Mouse (Mus musculus): ENCODE results near the gene Krtcap3. TPM values are rescaled to one million over a fixed set of nuclear protein-coding genes. Genes with fewer than 3 reads are reported as not detected.

Gene Krtcap3
- polyA plus RNA-seq, 2 experiments from 2014 or later: 28.0 to 30.7 TPM

DNA sequence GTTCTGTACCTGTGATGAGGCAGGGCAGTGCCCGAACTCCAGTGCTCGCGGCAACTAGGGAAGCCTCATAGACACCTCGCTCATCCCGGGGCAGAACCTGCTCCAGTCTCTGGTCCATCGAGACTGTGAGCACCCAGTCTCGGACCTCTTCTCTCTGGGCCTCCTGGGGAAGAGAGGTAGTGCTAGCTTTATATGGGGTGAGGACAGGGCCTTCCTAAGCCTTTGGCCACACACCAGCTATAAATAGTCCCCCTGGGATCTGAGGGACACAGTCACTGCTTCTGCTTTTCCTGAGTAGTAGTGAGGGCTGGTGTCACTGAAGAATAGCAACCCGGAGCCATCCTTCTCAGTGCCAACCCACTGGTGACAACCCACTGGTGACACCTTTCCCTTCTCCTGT lies 2.3 kb downstream of the Krtcap3 start:
- ATAC-seq: no peak

DNA sequence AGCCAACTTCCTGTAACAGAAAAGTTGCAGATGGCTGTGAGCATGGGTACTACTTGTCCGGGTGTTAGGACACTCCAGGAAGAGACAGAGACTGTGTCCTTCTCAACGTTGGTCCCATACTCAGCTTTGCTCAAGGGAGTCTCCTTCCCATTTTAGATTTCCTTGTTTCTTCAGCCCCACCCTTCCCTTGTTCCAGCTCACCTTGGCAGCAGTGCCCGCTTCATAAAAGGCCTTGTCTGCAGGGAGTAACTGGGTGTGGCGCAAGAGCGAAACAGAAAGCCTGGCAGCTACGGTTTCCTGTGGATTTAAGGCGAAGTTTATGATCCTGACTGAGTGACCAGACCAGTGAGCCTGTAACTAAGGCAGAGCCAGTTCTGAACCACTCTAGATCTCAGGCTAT lies 3.0 kb downstream of the Krtcap3 start:
- ATAC-seq: no peak

DNA sequence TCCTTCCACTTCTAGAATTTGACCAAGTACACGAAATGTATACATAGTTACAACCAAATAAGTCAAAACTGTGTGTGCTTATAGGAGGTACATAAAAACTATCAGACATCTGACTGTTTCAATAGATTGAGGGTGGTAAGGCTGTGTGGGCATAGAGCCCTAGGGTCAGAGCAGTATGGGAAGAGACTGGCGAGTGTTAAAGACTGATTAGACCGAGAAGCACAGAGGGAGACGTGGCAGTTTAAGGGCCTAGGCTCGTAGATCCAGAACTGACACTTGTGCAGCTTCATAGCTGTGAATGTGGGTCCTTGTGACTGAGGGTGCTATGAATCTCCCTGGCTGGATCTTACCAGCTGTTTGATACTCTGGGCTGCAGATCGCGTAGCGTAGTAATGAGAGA lies 3.4 kb downstream of the Krtcap3 start:
- ATAC-seq: no peak

DNA sequence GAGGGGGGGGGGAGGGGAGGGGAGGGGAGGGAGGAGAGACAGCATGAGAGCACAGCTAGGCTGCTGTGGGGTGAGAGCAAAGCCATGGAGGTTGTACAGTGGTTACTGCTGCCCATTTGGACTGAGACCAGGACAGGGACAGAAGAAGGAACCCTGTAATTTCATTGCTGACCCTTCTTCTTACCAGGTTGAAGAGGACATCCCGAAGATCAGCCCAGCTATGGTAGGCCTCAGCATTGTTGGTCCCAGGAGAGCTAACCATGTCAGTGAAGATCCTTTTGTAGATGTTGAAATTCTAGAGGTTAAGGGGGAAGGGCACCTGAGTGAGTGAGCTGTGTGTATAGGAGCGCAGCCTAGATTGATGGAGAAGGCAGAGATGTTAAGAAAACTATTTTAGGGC lies 3.9 kb downstream of the Krtcap3 start:
- no peak for ATAC-seq

DNA sequence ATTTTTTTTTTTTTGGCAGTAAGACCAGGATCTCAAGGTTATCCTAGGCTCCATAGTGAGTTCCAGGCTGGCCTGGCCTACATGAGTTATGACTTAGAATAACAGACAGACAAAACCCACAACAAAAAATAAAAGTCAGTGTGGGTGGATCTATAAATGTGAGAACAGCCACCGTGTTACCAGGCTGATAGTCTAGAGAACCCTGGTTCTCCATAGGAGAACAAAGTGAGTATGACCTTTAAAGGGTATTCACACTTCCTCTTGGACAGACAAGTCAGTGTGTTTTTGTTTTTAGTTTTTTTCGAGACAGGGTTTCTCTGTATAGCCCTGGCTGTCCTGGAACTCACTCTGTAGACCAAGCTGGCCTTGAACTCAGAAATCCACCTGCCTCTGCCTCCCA lies 4.5 kb downstream of the Krtcap3 start:
- ATAC-seq: peak; percentile 46

DNA sequence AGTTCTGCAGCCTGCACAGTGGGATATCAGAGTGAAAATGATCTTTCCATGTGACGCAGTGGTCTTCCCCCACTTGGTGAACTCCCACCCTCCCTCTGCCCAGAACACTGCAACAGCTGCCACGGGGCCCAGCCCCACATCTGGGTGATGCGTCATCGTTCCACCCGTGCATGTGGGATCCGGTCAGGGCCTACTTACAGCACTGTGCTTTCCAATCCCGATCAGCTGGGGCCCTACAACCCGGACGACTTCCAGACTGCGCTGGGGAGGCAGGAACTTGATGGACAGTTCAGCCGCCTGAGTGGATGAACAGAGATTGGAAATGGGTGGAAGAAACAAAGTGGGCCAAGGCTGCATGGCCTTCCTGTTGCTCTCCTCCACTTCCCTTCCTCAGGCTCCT lies 6.1 kb downstream of the Krtcap3 start:
- ATAC-seq: no peak

DNA sequence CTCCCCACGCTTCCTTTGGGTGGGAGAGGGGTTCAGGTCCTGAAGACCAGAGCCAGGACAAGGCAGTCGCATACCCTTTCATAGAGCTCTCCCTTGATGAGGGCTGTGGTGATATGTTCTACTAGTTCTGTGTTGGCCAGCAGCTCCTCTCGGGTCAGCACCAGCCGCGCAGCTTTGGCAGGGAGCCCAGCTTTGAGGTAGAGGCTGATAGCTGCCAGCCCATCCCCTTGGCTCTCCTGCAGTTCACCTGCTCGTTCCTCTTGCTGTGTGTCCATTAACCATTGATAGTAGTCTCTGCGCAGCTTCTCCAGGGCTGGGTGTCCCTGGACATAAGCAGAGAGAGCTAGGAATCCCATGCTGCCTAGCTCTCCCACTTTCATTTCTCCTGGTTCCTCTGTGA lies 14.6 kb downstream of the Krtcap3 start:
- ATAC-seq: no peak

DNA sequence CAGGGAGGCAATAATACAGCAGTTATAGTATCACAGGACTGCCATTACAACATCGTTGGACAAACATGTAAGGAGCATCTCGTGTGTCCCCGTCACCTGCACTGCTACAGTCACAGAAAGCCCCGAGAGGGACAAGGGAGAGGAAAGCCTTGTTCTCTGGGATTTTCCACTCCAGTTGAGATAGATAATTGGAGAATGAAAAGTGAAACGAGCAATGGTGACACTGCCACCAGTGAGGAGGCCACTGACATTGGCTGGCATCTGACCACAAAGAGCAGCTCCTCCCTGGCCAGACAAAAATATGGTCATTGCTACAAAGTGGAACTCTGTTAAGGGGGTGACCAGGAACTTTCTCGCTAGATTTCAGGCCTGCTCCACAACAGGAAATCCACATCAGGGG lies 16.2 kb downstream of the Krtcap3 start:
- ATAC-seq: no peak

DNA sequence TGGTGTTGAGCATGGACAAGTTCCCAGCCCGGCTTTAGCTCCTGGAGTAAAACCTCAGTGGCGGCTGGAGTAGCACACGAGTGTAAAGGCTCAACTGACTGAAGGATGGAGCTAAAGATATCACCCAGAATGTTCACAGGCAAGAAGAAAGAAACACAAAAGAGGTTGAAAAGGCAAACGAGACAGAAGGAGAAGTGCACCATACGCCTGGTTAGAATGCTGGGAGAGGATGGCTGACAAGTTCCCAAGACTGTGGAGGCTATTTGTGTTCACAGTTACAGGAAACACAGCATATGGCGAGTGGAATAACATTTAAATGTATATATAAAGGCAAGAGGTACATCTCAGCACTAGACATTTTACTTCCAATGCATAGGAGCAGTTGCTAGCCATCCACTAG lies 21.5 kb downstream of the Krtcap3 start:
- no peak for ATAC-seq

DNA sequence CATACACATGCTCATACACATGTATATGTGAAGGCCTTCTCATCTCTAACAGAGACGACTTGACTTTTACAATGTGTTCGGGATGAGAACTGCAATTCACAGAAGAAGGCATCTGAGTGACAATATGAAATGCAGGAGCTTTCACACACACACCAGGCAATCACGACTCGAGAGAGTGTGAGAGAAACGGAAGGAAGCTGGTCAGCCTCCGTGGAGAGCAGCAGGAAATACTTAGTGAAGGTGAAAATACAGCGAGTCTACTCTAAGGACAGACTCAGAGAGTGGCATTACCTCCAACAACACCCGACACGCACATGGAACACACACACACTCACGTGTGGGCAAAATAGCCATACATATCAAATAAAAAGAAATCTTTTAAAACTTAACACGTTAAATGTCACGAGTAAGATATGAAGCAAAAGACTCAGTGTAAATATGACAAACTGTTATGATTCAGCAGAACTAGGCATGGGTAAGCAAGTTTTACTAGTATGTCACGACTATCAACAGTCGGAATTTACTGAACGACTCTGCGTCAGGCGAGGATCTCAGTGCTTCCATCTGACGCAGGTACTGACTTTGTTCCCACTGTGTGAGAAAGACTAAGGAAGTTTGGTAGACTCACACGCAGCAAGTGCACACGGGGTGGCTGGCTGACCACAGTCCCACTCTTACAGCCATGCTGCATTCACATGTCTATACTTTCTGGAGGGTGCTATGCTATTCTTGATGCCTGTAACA lies 27.9 kb downstream of the Krtcap3 start:
- ATAC-seq: peak; percentile 68

DNA sequence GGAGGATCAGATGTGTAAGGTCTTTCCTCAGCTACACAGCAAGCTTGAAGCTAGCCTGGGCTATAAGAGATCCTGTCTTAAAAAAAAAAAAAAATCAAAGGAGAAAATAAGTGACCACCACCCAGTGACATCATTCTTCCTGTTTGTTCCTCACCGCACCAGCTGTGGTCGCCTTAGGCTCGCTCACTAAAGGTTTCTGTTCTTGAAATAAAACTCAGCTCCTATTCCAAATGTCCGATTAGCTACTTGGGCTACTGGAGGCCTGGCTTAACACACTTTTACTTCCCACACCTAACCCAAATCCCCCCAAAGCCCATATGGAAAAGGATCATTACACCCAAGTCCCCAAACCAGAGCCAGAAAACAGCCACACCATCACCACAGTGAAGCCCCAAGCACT lies 36.7 kb downstream of the Krtcap3 start:
- ATAC-seq: no peak

DNA sequence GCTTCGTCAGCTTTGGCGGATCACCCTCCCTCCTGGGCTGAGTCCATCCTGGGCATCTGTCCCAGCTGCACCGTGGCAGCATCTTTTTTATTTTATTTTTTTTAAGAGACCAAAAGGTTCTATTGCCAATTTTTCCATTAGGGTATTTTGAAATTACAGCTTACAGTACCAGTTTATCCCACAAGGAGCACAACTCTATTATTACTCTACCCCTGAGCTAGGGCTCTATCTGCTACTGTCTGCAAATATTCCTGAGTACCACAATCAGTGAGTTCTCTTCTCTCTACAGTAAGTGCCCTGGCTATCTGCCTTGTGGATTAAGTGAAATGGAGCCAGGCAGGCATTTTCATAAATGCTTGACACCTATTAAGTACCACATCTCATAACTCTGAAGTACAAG lies 37.2 kb downstream of the Krtcap3 start:
- no peak for ATAC-seq

DNA sequence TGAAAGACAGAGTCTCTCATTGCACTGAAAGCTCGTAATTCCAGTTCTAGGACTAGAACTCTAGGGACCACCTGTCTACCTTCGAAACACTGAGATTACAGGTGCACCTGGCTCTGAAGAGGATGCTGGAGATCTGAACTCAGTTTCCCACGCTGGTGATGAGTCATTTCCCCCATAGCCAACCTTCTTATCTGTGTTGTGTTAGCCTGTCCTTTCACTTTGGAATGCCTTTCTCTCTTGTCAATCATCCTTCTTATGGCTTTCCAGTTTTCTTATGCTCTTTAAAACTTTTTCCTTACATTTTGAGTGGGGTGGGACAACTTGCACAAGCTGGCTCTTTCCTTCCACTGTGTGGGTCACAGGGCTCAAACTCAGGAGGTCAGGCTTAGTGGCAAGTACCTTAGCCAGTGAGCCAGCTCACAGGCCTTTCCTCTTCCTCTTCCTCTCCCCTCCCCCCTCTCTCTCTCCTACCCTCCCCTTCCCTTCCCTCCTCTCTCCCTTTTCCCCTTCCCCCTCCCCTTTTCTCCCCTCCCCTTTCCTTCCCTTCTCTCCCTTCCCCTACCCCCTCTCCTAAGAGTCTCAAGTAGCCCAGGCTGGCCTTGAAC lies 38.2 kb downstream of the Krtcap3 start:
- ATAC-seq: no peak

DNA sequence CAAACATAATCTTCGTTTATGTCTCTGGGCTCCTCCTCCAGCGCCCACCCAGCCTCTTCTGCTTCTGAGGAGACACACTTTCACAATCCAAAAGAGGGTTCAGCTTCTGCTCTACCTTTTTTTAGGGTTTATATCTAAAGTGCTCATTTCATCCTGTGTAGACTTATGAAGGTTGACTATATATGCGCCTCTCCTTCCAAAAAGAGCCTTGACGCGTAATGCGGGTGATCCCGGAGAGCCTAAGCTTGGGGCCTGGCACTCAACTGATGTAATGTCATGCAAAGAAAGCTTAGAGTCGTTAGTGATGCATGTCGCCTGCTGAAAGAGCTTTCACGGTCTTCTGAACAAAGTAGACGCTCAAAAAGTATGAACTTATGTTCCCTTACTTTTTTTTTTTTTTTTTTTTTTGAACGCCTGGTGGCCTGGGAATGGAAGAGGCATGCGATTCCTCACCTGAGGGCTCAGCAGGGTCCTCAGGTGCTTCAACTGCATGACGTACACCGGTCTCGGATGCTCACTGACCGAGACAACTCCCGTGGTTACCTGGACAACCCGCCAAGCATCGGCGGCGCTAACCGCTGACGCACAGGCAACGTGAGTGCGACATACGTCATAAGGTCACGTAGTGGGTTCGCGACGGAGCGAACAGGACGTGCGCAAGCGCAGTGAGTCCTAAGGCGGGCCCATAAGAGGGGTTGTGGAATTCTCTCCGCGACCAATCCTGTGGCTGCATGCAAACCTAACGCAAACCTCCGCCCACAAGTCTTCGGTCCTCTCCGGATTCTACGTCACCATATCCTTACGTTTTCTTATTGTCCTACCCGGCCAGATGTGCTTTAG lies 39.2 kb downstream of the Krtcap3 start, which contains the start of gene Ift172:
Gene Ift172, minus strand, starts transcription at position 596 of the 840 bp plus-strand sequence.
- peak; percentile 97 for ATAC-seq

DNA sequence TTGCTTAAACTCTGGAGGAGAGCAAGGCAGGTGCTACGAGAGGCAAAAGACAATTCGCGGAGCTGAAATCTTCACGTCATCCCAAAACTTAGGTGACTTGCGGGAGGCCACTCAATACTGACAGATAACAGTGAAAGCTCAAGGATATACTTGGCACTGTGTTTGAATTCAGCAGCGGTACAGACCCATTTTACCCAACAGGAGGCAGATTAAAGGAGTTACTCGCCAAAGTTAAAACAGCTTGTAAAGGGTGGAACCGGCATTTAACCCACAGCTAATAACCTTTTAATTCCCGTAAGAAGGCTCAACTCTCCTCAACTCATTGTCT lies 39.8 kb downstream of the Krtcap3 start:
- no peak for ATAC-seq

DNA sequence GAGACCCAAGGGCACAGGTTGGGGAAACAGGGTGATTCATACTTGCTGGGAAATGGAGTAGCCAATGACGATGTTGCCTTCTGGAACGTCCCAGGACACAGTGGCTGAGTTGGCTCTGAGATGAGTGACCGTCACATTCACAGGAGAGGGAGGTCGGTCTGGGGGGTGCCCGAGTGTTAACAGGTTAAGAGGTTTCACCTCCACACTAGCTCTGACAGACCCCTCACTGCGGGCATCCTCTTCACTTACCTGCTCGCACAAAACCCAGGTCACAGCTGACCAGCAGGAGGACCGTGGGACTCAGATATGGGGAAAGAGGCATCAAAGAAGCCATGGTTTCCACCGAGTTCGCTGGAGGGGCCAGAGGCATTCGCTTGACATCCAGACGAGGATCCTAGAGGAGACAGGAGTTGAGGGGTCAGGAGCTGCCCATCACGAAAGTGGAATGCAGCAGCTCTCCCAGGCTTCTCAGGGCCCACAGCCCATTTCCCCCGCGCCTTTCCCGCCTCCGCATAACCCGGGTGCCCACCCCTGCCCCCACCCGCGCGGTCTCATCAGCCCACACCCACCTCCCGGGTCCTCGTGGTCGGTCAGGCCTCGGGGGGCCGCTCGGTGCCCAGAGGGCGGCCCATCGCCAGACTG lies 43.6 kb downstream of the Krtcap3 start:
- ATAC-seq: no peak

DNA sequence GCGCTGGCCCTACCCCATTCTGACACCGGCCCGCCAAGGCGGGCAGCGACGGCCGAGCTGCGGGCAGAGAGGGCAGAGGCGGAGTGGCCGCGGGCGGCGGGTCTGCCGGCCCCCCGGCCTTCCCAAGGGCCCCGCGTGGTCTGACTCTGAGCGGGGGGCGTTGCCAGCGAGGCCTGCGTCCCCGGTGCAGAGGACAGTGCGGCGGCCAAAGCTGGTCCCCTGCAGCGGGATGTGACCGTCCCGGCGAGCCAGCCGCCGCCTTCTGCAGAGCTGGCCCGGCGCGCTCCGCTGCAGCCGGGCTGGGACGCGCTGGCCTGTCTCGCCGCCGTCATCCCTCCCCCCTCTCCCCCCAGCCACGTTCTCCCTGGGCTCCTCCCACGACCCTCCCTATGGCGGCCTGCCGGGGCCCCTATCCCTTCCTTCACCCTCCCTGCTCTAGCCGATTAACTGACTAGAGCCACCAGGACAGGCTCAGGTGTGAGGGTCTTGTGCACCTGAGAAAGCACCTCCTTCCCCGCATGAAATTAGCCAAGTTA lies 44.2 kb downstream of the Krtcap3 start, which contains the start of gene Fndc4:
Gene Fndc4, minus strand, starts transcription at position 475 of the 536 bp plus-strand sequence.
- ATAC-seq: no peak

DNA sequence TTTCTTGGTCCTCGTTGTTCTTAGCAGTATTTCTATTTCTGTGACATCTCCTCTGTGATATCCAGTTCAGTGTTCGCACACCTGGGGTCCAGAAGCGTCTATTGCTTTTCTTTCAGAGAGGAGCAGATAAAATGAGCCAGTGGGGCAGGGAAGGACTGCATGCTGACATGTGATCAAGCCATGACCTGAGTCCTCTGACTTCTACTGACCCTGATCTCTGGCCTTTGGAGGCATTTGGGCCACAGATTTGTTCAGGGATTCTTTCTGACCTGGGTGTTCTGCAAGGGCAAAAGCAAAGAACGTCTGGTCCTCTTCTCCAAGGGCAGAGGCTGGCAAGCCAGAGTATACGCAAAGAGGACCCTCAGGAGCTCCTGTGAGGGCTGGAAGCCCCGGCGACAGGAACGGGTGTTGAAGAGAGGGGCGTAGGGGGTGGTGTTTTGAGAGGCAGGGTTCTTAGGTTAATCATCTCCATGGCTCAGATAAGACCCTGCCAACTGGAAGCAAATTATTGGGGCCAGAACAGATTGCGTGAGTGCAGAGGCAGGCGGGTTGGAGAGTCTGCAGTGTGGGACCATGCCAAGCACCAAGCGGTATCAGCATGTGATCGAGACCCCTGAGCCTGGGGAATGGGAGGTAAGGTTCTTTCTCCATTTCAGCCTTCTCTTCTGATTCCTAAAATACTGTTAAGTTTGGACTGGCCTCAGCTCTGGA lies 45.7 kb downstream of the Krtcap3 start, which contains the start of gene Gckr:
Gene Gckr, plus strand, starts transcription at position 397 of the 711 bp plus-strand sequence.
- ATAC-seq: no peak

DNA sequence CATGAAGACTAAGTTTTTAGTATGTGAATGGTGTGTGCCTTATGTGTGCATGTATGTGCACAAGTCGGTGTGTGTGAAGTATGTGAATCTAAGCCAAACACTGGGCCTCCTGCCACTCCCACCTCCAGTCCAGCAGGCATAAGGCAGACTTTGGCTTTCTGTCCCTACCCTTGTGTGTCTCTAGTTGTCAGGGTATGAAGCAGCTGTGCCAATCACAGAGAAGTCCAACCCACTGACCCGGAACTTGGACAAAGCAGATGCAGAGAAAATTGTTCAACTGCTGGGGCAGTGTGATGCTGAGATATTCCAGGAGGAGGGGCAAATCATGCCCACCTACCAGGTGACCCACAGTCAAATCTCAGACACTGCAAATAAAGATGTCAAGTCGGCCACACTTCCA lies 46.5 kb downstream of the Krtcap3 start:
- ATAC-seq: no peak

DNA sequence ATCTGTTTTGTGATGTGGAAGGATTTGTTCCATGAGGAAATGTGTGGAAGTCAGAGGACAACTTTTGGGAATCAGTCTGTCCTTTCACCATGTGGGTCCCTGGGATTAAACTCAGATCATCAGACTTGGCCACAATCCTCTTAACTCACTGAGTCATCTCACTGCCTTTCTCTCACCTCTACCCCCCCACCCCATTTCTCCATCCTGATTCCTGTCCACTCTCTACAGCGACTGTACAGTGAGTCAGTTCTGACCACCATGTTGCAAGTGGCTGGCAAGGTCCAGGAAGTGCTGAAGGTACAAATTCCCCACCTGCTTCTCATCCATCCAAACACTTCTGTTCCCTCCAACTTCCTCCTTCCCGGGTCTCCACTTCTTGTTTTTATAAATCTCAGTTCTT lies 47.0 kb downstream of the Krtcap3 start:
- no peak for ATAC-seq

DNA sequence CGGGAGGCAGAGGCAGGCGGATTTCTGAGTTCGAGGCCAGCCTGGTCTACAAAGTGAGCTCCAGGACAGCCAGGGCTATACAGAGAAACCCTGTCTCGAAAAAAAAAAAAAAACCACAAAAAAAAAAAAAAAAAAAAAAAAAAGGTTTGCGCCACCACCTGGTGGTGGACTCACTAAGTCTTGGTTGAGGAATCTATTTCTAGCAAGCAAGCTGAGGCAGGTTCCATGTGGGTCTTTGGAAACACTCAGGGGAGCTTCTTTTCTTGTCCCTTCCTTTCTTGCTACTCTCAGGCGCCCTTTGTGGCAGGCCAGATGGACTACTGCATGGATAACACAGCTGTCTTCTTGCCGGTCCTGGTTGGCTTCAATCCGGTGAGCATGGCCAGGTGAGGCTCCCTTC lies 50.4 kb downstream of the Krtcap3 start:
- no peak for ATAC-seq
